Mouse (Mus musculus) bone marrow macrophage, adult 2 months (primary cell): Measurements from ENCODE around the gene Llgl2. TPM values are rescaled to one million over a fixed set of nuclear protein-coding genes. Genes with fewer than 3 reads are reported as not detected.

Experiments used
- H3K27ac ChIP-seq: 2 replicates; pipeline ENCODE4 v1.5.1; 2012; ENCODE audit warnings: low read depth, low read length; ENCODE audit not compliant: insufficient read depth
- H3K4me1 ChIP-seq: 2 replicates; pipeline ENCODE4 v1.6.1; 2012; ENCODE audit warnings: low read length; ENCODE audit not compliant: control insufficient read depth, insufficient read depth
- H3K4me3 ChIP-seq: 2 replicates; pipeline ENCODE4 v1.5.1; 2012; ENCODE audit warnings: mild to moderate bottlenecking, low read length, moderate library complexity; ENCODE audit not compliant: insufficient read depth
- CTCF ChIP-seq: IDR thresholded peaks from 2 replicates; pipeline ENCODE4 v1.5.1; 2012; ENCODE audit warnings: low read depth, mild to moderate bottlenecking, low read length, moderate library complexity
- POLR2A ChIP-seq: IDR thresholded peaks from 2 replicates; pipeline ENCODE4 v1.6.1; 2012; ENCODE audit warnings: mild to moderate bottlenecking, low read depth, low read length, borderline replicate concordance
- polyA plus RNA-seq: library from polyadenylated mRNA; stranded (reverse); fragments of >200 nt; gene quantifications from 2 replicates; pipeline ENCODE4 v1.2.4, GENCODE M21; 2012; ENCODE audit not compliant: missing spikeins, insufficient read depth, insufficient read length

Llgl2 gene
- polyA plus RNA-seq, 1 experiment, result 4.9 TPM

DNA sequence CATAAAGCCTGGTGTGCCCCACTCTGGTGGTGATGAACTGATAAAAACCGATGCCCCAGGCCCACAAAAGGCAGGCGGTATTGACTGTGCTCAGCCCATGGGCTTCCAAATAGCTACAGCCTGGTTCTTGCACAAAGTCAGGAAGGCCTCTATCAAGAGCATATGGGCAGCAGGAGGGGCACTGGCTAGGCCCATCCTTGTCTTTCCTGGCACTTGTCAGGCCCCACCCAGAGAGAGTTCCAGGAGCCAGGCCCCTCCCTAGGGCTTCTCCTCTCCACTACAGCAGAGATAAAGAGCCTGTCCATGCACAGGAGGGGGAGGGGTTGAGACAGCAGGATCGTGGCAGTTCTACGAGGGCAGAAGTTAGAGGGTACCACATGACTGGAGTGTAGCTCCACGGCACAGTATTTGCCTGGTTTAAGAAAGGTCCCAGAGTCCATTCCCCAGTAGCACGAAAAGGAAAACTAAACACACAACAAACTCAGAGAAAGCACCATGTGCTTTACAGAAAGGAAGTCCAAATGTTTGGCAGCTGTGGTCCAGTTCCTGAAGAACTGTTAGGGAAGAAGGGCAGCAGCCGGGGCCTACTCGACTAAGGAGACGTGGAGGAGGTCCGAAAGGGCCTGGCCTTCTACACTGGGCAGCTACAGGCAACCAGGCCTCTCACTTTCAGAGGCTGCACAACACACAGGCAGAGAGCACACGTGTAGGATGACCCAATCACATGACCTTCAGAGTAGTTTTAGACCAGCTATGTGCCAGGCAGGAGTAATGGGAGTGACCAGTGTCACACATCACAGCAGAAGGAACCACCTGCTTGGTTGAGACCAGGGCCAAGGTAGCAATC lies 79.8 kb downstream of the Llgl2 start:
- Histone ChIP-seq H3K27ac (peak overlapping the region; percentile 85), H3K4me3 (no peak overlapping the region), H3K4me1 (peaks cover 33% of the 10 kb centered on the region)
- TF ChIP-seq POLR2A (no peak), CTCF (no peak)

DNA sequence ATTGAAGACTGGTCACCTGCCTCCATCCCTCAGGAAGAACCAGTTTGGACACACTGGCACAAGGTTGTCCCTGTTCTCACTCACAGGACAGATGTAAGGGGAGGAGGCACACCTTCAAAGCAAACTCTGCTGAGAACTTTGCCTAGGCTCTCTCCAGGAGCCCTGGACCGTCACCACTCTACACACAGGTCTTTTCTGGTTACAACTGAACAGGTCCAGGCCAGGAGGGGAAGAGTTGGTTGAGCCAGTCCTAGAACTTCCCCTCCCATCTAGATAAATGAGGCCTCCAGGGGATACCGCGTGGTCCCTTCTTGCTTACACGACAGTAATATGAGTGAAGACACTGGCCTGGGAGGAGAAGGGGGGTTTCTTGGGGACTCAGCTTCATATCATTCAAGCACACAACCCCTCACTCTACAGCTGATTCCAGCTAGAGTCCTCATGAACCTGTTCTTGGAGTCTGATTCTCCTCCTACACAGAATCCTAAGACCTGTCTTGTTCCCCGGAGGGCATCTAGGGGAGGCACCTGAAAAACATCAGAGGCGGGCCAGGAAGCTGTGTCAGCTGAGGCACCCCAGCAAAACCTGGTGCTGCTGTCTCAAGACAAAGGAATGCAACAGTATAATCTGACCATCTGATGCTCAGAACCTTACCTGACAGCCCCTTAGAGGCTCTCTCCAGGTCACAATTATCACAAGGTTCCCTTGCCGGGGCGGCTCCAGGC lies 80.5 kb downstream of the Llgl2 start:
- Histone ChIP-seq H3K4me3 (no peak overlapping the region), H3K4me1 (peaks cover 33% of the 10 kb centered on the region), H3K27ac (peak overlapping the region; percentile 85)
- no peak for TF ChIP-seq CTCF
- no peak for TF ChIP-seq POLR2A

Other genes with a start within 250 kb of the Llgl2 start
- gene Mrps7, start 220.1 kb upstream of the Llgl2 start, polyA plus RNA-seq, result 33.1 and 36.9 TPM in 2 replicates
- gene Gga3, start 220.0 kb upstream of the Llgl2 start, polyA plus RNA-seq, result 60.1 and 81.9 TPM in 2 replicates
- 90.6 and 96.3 TPM in 2 replicates for gene Mif4gd, start 211.1 kb upstream of the Llgl2 start, polyA plus RNA-seq
- gene Slc25a19, start 195.8 kb upstream of the Llgl2 start, polyA plus RNA-seq, result 27.0 and 37.0 TPM in 2 replicates
- 251 and 274 TPM in 2 replicates for gene Grb2, start 115.5 kb upstream of the Llgl2 start, polyA plus RNA-seq
- gene Tmem94, start 58.6 kb upstream of the Llgl2 start, polyA plus RNA-seq, result 18.0 and 21.7 TPM in 2 replicates
- 3.9 and 5.6 TPM in 2 replicates for gene Caskin2, start 10.4 kb upstream of the Llgl2 start, polyA plus RNA-seq
- 10.6 and 14.4 TPM in 2 replicates for gene Tsen54, start 9.3 kb upstream of the Llgl2 start, polyA plus RNA-seq
- not detected in 2 replicates for gene Myo15b, start 34.4 kb downstream of the Llgl2 start, polyA plus RNA-seq
- gene Smim5, start 75.9 kb downstream of the Llgl2 start, polyA plus RNA-seq, result not detected in 2 replicates
- gene Smim6, start 88.0 kb downstream of the Llgl2 start, polyA plus RNA-seq, result not detected in 2 replicates
- gene Sap30bp, start 109.2 kb downstream of the Llgl2 start, polyA plus RNA-seq, result 23.6 and 24.5 TPM in 2 replicates
- gene Recql5, start 109.4 kb downstream of the Llgl2 start, polyA plus RNA-seq, result 19.9 and 21.5 TPM in 2 replicates
- 0.23 TPM in 1 of 2 replicates, not detected in the other for gene Itgb4, start 150.7 kb downstream of the Llgl2 start, polyA plus RNA-seq
- 12.2 and 14.4 TPM in 2 replicates for gene Galk1, start 188.7 kb downstream of the Llgl2 start, polyA plus RNA-seq
- 431 and 432 TPM in 2 replicates for gene H3f3b, start 203.9 kb downstream of the Llgl2 start, polyA plus RNA-seq
- 24.9 and 28.1 TPM in 2 replicates for gene Unk, start 206.3 kb downstream of the Llgl2 start, polyA plus RNA-seq